Mouse (Mus musculus): ENCODE data around the gene Mdm1.

Gene Mdm1

DNA sequence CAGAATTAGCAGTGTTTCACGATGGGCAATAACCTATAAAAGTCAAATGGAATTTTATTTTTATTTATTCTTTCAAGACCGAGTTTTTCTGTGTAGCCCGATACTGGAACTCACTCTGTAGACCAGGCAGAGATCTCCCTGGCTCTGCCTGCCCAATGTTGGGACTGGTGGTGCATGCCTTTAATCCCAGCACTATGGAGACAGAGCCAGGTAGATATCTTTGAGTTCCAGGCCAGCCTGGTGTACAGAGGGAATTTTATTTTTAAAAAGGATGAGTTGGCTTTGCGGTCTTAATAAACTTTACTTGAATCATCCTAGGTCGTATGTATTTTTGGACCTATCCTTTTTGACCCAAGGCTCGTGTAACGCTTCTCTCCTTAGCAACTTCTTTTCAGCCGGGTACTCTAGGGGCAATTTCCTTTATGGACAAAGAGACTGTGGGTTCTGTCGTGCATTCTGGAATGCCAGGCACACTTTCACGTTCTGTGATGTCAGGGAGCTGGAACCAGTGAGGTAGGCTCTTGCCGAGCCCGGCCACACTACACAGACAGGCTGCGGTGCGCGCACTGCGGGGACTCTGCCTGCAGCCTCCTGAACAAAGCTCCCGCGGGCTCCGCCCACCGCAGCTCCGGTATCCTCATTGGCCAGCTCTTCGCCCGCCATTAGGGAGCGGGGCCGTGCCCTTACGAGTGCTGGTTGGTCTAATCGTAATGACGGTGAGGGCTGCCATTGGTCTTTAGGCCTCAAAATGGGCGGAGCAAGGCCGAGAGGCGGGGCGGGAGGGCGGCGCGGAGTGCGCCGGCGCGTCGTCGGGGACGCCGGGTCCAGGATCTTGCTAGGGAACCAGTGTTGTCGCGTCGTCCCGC lies at the start of gene Mdm1:
Gene Mdm1, plus strand, starts transcription at position 794 of the 866 bp plus-strand sequence.
- peak; percentile 98 for DNase-seq (ENCODE audit: extremely low read depth, low read depth)

DNA sequence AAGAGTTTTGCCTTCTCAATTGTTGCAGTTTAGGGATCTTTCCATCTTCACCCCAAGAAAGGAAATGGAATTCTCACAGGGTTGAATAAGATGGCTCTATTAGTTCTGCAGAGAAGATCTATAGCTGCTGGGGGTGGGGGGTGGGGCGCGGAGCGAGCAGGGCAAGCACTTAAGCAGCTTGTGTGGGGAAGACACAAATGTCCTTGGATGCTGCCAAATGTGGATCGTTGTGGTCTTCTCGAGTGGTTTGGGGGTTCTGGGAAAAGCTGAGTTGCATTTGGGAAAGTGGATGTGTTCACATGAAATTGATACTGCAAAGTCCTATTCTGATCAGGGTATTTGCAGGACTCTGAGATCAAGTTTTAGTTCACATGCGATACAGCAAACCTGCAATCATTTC lies 48.9 kb upstream of the Mdm1 start:
- DNase-seq (ENCODE audit: extremely low read depth, low read depth): no peak

DNA sequence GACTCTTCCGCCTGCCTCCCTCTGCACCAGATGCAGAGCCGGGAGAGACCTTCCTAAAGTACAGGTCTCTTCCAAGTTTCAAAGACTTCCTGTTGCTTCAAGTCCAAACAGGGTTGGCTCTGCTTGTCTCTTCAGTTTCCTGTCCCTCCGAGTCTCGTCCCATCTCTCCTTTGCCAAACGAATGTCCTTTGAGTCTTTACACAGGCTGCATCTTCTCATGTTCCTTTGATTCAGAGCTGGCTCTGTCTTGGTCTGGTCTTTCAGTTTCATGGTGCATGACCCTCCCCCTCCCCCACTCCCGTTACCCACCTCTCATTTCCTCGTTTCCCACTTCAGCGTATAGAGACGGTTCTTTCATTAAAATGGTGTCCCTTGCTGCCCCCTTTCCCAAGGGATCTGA lies 47.9 kb upstream of the Mdm1 start:
- DNase-seq (ENCODE audit: extremely low read depth, low read depth): no peak

DNA sequence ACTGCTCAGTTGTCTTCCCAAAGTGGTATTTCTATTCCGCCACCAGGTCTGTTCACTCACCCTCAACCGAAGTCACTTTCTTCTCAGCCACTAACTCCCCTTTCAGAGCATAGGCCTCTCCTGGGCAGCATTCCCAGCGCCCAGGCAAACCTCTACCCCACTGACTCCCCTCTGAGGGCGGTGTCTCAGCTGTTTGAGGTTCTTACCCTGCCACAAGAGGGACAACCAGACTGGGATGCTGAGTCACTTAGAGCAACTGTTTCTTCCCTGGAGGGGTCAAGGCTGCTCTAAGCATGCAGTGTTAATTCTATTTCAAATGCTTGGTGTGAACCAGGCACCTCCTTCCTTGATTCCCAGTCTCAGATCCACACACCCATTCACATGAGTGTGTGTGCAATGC lies 46.8 kb upstream of the Mdm1 start:
- DNase-seq (ENCODE audit: extremely low read depth, low read depth): no peak

DNA sequence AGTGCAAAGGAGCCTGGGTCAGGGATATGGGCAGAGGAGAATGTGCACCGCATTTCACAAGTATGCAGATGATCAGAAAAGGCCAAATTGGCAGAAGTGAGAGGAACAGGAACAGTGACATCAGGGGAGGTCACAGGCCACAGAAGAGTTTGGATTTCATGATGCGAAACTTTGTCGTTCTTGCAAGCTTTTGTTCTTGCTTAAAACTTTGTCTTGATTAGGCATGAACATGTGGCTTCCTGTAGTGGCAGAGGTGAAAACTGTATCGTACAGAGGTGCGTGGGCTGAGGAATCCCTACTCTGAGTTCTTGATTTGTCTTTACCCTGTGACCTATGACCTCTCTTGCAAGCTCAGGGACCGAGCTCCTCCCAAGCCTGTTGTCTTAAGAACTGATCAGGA lies 45.4 kb upstream of the Mdm1 start:
- DNase-seq (ENCODE audit: extremely low read depth, low read depth): no peak

DNA sequence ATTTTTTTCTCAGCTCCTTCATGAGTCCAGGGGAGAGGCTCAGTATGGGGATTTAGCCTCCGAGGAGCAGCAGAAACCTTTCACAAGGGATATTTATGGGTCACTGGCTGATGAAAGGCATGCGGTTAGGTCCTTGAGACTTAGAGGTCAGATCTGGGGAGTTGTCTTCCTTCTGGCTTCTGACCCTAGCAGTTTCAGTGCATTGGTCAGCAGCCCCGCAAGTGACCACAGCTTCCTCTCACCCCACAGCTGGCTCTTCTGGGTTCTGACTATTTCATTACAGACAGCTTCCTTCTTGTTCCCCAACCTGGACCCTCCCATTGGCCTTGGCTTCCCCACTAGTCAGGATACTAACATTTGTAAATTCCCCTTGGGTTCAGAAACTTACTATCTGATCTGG lies 43.7 kb upstream of the Mdm1 start:
- no peak for DNase-seq (ENCODE audit: extremely low read depth, low read depth)

DNA sequence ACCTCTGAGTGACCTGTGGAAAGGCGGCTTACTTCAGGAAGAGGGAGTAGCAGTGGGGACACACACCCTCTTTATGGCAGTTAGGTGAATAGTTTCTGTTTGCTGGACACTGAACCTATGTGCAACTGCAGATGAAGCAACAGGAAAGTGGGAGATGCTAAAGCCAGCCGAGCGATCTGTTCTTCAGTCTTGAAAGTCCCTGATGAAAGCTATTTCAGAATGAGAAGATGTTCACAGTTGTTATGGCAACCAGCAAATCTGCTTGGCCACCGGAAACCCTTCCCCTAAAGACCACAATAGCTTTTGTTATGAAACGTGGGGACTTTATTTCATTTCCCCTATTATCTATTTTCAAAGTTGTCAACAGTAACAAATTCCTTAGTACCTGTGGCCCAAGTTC lies 41.0 kb upstream of the Mdm1 start:
- DNase-seq (ENCODE audit: extremely low read depth, low read depth): no peak

DNA sequence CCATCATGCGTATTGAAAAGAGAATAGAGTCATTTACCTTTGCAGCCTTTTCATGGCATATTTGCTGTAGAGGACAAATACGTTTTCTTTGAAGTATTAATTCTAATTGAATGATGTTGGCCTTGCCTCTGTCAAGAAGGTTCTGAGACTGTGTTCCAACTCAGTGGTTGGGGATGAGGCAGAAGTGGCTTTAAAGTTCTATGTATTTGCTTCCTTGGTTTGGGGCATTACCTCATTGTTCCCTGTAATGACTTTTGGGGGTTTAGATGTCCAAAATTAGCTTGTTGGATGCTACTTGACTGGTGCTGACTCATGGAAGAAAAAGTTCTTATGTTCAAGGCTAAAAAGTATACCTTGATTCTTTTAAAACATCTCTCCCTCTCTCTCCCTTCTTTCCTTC lies 40.6 kb upstream of the Mdm1 start:
- no peak for DNase-seq (ENCODE audit: extremely low read depth, low read depth)

DNA sequence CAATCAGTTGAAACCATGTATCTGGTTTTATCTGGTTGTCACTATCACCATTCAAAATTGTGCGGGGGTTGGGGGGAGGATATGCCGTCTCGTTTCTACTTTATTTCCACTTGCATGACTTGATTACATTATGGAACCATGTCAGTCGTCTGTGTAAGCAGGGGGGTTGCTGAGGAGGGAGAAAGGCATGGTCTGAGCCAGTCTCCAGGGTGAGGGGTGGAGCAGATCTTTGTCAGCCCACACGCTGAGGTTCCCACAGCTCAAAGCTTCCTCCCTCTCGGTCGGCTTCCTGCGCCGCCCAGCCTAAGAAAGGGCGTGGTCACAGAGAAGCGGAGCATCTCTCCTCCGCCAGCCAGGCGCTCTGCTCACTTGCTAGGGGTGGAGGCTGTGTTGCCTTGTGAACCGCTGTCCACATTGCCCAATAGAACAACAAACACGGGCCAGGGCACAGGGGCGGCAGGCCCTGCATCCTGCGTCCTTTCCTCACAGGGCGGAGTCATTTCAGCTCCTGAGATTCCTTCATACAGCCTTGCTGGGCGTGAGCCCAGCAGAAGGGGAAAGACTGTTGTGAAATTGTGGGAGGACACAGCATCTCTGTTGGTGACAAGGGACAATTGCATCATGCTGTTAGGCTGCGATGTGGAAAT lies 38.5 kb upstream of the Mdm1 start:
- peak; percentile 78 for DNase-seq (ENCODE audit: extremely low read depth, low read depth)

DNA sequence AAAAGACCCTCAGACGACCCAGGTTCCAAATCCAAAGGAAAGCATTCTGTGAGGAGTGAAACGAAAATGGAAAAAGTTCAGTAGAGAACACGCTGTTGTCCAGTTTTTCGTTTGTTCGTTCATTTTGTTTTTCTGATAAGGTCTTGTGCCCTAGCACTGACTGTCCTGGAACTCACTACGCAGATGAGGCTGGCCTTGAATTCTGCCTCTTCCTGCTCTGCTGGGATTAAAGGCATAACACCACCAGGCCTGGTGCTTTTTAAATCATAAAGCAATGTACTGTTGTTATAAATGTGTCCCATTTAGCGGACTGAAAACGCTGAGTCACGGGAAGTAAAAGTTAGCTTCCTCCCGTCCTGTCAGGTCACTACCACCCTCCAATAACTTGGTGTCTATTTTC lies 37.7 kb upstream of the Mdm1 start:
- DNase-seq (ENCODE audit: extremely low read depth, low read depth): no peak

DNA sequence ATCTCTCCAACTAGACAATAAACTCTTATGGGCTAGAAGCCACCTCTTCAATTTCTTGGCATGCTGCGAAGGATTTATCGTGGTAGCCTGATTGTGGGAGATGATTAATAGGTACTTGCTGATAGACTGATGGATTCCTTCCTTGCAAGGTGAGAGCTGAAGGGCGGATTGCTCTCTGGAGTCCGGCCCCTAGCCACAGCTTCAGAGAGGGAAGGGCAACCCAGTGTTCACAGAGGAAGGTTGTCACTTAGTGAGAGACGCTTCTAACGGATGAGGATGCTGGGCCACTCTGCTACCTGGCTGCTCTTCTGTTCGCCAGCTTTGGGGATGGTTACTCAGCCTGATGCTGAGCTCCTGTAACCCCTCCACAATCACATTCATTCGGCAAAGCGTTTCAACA lies 34.6 kb upstream of the Mdm1 start:
- DNase-seq (ENCODE audit: extremely low read depth, low read depth): no peak

DNA sequence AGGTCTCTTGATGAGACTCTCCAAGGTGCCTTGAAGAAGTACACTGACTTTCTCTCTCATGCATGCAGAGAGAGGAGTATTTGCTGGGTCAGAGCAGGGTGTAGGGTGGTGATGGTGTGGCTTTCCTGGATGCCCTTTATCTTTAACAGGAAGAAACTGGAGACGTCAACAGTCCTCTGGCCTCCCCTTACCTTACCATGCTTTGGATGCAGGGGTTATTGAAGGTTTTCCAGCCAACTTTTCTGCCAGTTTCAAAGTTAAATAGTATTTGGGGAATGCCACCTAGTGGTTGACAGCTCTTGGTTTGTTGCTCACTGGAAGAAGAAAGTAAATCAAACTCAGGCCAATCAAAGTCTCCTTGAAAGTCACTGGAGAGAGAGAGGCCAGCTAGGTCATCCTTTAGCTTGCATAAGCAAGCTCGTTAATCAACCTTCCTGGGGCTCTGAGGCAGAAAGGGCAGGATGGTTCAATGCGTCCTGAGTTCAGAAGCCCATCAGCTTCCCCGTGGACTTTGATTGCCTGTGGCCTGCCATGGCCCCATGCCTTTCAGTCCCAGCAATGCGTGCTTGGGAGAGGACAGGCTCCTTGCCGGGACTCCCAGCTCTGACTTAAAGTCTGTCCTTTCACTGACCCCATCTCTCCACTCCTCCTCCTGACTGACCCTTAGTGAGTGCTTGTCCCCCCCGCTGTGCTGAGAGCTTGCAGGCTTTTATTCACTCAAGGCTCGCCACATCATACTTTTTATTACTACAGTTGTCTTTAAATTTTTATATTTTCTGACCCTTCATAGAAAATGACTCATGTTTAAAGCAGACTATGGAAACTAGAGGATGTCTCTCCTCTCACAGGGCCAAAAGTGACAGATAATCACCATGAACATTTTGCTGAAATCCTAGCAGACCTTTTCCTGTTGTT lies 31.3 kb upstream of the Mdm1 start:
- no peak for DNase-seq (ENCODE audit: extremely low read depth, low read depth)

DNA sequence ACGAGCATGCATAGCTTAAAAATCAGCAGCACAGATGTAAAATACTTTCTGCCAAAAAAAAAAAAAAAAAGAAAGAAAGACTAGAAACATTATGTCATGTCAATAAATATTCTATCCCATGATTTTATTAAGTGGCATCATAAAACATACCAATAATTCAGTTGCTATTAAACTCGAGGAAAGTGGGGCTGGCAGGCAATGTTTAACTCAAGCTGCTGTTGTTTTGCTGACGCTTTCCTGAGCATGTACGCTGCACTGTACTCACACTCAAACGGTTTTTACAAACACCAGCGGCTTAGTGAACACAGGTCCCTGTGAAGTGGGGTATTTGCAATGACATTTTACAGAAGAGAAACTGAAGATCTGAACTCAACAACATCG lies 30.7 kb upstream of the Mdm1 start:
- no peak for DNase-seq (ENCODE audit: extremely low read depth, low read depth)

DNA sequence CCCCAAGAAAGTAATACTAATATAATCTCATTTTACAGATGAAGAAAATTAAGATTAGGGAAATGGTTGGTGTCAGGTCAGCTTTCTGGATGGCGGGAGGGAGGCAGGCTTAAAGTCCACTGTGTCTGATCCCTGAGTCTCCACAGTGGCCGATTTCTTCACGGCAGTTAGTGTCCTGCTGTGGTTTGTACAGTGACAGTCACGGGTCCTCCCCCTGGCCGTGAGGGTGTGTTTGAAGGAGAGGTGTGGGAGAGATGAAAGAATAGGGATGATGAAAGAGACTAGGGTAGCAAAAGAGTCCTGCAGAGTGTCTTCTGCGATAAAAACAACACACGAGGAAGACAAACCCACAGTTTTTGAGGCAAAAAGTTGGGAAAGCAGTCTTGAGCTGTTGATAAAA lies 30.0 kb upstream of the Mdm1 start:
- no peak for DNase-seq (ENCODE audit: extremely low read depth, low read depth)

DNA sequence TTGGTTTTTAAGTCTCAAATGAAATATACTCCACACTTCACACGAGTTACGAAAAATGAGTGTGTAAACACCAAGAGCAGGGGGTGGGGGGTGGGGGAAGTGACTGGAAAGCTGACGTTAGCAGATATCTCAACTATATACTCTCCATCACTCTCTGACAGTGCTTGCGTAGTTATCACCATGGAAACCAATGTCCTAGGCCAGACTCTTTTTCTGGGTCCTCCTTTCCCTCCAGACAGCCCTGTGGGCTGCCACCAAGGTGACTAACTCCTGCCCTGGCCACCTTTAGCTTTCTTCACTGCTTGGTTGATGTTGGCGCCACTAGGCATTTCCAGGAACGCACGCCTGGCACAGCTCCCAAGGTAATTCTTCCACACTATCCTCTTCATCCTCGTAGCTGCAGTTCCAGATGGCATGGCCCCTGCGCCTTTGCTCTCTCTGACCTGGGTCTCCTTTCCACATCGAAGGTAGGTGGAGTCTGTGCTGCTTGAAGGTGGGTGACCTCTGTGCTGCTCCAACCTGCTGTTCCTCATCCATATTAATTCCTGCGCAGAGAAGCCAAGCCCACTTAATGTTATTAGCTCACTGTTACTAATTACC lies 29.2 kb upstream of the Mdm1 start:
- DNase-seq (ENCODE audit: extremely low read depth, low read depth): no peak

DNA sequence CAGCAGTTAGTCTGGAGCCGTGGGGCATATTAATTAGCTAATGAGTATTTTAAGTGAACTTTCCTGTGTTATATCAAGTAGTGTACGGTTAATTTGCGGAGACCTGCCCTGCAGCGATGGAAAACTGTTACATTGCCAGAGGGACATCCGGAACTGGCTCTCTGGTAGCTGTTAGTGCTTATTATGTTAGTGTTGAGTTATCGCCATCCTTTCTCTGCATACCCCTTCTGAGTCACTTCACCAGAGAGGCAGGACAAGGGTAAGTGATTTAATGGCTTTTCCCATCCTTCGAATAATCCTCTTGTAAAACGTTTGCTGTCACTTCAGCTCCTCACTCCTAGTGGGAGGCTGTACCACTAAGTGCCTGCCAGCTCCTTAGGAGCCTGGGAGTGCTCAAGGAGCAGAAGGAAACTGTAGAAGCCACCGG lies 28.3 kb upstream of the Mdm1 start:
- DNase-seq (ENCODE audit: extremely low read depth, low read depth): no peak

DNA sequence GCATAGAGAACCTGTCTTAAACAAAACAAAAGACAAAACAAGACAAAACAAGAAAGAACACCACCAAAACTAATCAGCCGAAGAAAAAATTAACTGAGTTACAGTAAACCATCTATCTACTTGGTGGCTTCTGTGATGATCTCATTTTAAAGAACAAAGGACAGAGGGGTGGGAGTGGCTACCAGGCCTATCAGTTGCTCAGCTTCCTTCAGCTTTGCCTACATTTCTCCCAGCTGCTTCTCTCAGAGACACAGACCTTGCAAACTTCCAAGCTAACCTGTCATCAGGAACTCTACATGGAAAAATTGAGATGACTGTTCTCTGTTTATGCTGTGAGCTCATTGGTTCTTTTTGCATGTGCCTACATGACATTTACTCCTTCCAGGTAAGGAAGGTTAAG lies 27.3 kb upstream of the Mdm1 start:
- DNase-seq (ENCODE audit: extremely low read depth, low read depth): no peak

DNA sequence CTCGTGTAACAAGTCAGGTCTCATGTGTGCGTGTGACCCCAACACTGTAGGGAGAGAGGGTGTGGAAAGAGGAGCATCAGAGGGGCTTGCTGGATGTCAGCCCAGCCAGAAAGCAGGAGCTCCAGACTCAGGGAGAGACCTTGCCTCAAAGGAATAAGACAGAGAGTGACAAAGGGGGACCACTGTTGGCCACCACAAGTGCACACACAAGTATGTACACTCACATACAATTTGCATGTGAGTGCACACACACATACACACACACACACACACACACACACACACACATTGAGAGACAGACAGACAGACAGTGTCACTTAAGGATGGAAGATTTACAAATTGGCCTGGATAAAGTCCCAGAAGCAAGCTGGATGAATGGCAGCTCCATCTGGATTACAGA lies 25.2 kb upstream of the Mdm1 start:
- no peak for DNase-seq (ENCODE audit: extremely low read depth, low read depth)

DNA sequence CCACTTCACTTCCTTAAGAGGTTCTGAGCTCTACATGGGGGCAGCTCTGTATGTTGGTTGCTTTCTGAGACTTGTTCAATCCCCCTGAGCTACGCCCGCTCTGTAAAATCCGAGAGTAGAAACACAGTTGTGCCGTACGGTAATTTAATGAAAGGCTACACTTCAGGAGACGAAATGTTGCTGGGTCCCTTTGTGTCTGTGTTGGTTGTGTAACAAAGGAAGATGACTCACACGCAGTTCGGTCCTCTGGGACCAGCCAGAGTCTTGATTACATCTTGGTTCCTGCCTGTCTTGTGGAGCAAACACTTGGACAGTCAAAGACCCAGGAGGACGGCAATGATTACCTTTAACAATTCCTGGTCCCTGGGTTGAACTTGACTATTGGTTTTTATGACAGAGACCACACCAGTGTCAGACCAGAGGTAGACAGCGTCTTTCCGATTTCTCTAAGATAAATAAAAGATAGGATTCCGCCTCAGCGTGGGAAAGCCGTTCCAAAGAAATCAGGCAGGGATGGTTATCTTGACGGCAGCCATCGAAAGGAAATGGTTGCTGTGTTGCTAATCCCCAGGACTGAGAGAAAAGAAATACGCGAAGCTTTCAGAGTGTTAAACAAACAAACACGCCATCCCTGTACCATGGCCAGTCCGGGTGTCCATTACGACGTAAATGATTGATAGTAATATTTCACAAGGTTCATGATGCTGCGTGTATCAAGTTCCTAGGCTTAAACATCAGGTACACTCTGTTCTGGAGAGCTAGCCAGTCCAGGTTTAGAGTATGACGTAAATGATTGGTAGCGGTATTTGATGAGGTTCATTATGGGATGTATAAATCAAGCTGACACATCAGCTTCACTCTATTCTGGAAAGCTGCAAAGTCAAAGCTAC lies 20.3 kb upstream of the Mdm1 start:
- DNase-seq (ENCODE audit: extremely low read depth, low read depth): no peak

DNA sequence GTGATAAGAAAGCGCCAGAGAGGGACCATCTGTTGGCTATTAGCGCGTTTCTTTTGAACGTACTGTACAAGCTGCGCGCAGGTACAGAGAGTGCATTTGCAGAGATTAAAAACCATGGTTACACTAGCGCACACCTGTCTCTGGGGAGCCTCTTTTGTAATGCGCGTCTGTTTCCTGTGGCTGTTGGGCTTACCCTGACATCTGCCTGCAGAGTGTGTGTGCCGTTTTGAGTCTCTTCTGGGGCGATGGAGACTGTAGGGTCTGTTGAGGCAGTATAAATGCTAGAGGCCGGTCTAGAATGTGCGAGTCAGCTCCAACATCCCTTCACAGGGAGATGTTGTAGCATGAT lies 19.7 kb upstream of the Mdm1 start:
- DNase-seq (ENCODE audit: extremely low read depth, low read depth): no peak

Measured in MEL-GATA-1-ER (cell line).